Mouse (Mus musculus) cerebellum, adult 2 months (tissue): Measurements from ENCODE around the gene Samd13. TPM values are rescaled to one million over a fixed set of nuclear protein-coding genes. Genes with fewer than 3 reads are reported as not detected.

Experiments used
- DNase-seq, 2 experiments: peaks; one replicate each; pipeline ENCODE4 v3.0.0; 2021
- H3K27ac ChIP-seq: fragments of 200-500 bp; 2 replicates; pipeline ENCODE4 v1.5.1; 2012; ENCODE audit warnings: low read length, control low read depth, inconsistent platforms; ENCODE audit not compliant: insufficient read depth
- H3K27me3 ChIP-seq: fragments of 200-500 bp; 2 replicates; pipeline ENCODE4 v1.6.1; 2012; ENCODE audit warnings: inconsistent platforms, mild to moderate bottlenecking, low read length, moderate library complexity; ENCODE audit not compliant: control insufficient read depth, insufficient read depth
- H3K4me1 ChIP-seq: fragments of 200-500 bp; 2 replicates; pipeline ENCODE4 v1.6.1; 2011; ENCODE audit warnings: low read length; ENCODE audit not compliant: control insufficient read depth, insufficient read depth
- H3K4me3 ChIP-seq: fragments of 200-500 bp; replicated peaks from 2 replicates; pipeline ENCODE3; 2011; ENCODE audit warnings: mild to moderate bottlenecking, low read depth, low read length, control low read depth; ENCODE audit not compliant: insufficient read depth
- CTCF ChIP-seq: fragments of 200-500 bp; IDR thresholded peaks from 2 replicates; pipeline ENCODE4 v1.5.1; 2011; ENCODE audit warnings: low read depth, mild to moderate bottlenecking, control low read depth, low read length, moderate library complexity, borderline replicate concordance; ENCODE audit not compliant: insufficient read depth
- POLR2A ChIP-seq: fragments of 200-500 bp; IDR thresholded peaks from 2 replicates; pipeline ENCODE4 v1.6.1; 2011; ENCODE audit warnings: low read length, control low read depth, borderline replicate concordance; ENCODE audit not compliant: insufficient read depth
- WGBS: fragments of 180-500 bp; shearing (Covaris S2); methylation state at CpG from one replicate; pipeline ENCODE4 v1.1.7; 2018; 5-methylcytosine and 5-hydroxymethylcytosine counted together
- polyA plus RNA-seq: library from polyadenylated mRNA; depleted of rRNA; stranded (reverse); fragments of >200 nt; gene quantifications from 2 replicates; pipeline ENCODE4 v1.2.3, GENCODE M21; 2012

The Samd13 gene
- polyA plus RNA-seq, 1 experiment = not detected

GRCm38 (mm10) chr3:146649311-146649894 lies 36.0 kb downstream of the Samd13 start:
- Histone ChIP-seq H3K4me1 (no peaks in the 10 kb centered on the region), H3K27me3 (no peaks in the 10 kb centered on the region; the same call in 1 of the 2 replicates), H3K27ac (no peak overlapping the region), H3K4me3 (no peak overlapping the region)
- no peak for DNase-seq
- WGBS = 77% methylated on average over 10 of the region's 10 CpGs
- TF ChIP-seq POLR2A (no peak), CTCF (no peak)

GRCm38 (mm10) chr3:146641818-146642427 lies 43.5 kb downstream of the Samd13 start:
- no peak for DNase-seq
- no peaks in the 10 kb centered on the region; the same call in 1 of the 2 replicates for H3K27me3 ChIP-seq
- H3K4me1 ChIP-seq = no peaks in the 10 kb centered on the region
- 7% methylated on average over 4 of the region's 4 CpGs for WGBS
- H3K4me3 ChIP-seq = no peak overlapping the region
- no peak overlapping the region for H3K27ac ChIP-seq
- no peak for TF ChIP-seq CTCF
- TF ChIP-seq POLR2A = no peak

DNA sequence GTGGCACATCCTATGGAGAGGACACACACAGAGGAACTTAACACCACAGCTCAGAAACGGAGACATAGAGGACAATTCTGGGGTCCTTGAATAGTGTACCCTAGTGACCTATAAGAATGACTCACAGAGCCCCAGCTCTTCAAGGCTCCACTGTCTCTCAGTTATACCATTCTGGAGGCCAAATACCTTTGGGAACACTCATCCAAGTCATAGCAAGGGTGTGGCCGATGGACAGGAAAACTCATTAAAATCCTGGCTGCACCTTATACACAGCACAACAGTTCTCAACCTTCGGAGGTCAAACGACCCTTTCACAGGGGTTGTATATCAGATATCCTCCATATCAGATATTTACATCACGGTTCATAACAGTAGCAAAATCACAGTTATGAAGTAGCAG lies 52.9 kb downstream of the Samd13 start:
- Histone ChIP-seq H3K4me3 (no peak overlapping the region), H3K4me1 (no peaks in the 10 kb centered on the region; the same call in 1 of the 2 replicates), H3K27me3 (no peaks in the 10 kb centered on the region), H3K27ac (no peak overlapping the region)
- WGBS = 87% methylated on average over 5 of the region's 5 CpGs
- TF ChIP-seq CTCF = no peak
- no peak for TF ChIP-seq POLR2A
- no peak for DNase-seq

GRCm38 (mm10) chr3:146628227-146628982 lies 57.0 kb downstream of the Samd13 start:
- no peak overlapping the region for H3K27ac ChIP-seq
- H3K27me3 ChIP-seq = no peaks in the 10 kb centered on the region
- H3K4me3 ChIP-seq = no peak overlapping the region
- H3K4me1 ChIP-seq = no peaks in the 10 kb centered on the region; the same call in 1 of the 2 replicates
- WGBS = 74% methylated on average over 8 of the region's 8 CpGs
- DNase-seq = no peak
- TF ChIP-seq CTCF = no peak
- no peak for TF ChIP-seq POLR2A

- no peaks in the 10 kb centered on the region for H3K27me3 ChIP-seq
- TF ChIP-seq POLR2A (no peak), CTCF (no peak)
- DNase-seq = no peak
- no peak overlapping the region for H3K27ac ChIP-seq
- no peak overlapping the region for H3K4me3 ChIP-seq
- H3K4me1 ChIP-seq = peaks cover 2% of the 10 kb centered on the region
- 87% methylated on average over 4 of the region's 4 CpGs for WGBS
Measured at GRCm38 (mm10) chr3:146625766-146626165, 59.6 kb downstream of the Samd13 start.

DNA sequence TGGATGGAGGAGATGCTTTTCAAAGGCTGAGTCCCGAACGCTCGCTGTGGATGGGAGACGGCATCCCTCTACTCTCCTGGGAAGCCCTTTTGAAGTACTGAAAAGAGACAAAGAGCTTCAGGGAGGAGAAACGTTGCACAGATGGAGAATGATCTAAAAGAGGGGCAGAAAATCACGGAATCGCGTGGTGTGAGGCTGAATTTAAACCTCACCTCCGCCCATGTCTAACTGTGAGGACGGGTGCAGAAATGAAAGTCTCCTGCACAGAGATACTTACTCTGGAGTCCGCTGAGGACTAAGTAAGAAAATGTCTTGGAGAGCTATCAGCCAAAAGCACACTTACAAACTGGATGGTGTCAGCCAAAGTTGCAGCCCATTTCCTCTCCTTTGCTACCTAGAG lies 63.4 kb downstream of the Samd13 start:
- TF ChIP-seq CTCF (no peak), POLR2A (no peak)
- Histone ChIP-seq H3K27me3 (no peaks in the 10 kb centered on the region), H3K4me3 (no peak overlapping the region), H3K4me1 (peaks cover 5% of the 10 kb centered on the region), H3K27ac (no peak overlapping the region)
- DNase-seq = no peak
- 95% methylated on average over 11 of the region's 11 CpGs for WGBS

DNA sequence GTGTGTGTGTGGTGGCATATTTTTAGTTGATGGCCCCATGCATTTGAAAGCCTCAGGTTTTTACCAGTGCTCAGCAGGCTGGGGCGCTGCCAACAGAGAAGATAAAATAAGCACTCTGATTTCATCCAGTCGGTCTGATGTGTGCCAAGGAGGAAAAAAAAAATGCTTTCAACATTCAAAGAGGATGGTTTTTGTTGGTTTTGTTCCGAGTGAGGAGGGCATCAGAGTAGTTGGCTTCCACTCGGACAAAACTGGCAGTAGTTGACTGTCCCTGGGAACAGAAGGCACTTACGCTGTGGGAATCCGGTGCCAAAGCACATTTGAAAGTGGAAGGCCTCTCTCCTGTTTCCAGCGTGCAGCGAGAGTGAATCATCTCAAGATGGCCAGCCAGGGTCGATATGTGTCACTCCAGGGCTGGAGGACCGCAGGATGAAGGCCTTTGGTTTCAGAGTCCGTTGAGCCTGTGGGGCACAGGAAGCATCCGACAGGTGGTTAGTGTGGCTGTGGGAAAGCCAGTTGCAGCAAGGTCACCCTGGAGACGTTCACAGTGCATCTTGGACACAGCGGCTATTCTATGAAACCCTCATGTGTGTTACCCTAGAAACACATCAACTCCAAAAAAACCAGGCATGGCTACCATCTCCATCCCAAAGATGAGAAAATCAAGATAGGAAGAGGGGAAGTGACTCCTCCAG lies 64.7 kb downstream of the Samd13 start:
- Histone ChIP-seq H3K4me1 (peaks cover 5% of the 10 kb centered on the region), H3K4me3 (no peak overlapping the region), H3K27ac (peak overlapping the region; percentile 59), H3K27me3 (no peaks in the 10 kb centered on the region)
- TF ChIP-seq POLR2A (no peak), CTCF (no peak)
- peak; percentile 83 to 94 for DNase-seq
- WGBS = 9% methylated on average over 14 of the region's 14 CpGs
